Mouse (Mus musculus): ENCODE measurements at regions not wholly inside any gene's neighbourhood (a gene's known extent, or its start where the extent isn't known, plus 50 kb on each side); places are given as distances from the start of the nearest gene placed in this dataset.

DNA sequence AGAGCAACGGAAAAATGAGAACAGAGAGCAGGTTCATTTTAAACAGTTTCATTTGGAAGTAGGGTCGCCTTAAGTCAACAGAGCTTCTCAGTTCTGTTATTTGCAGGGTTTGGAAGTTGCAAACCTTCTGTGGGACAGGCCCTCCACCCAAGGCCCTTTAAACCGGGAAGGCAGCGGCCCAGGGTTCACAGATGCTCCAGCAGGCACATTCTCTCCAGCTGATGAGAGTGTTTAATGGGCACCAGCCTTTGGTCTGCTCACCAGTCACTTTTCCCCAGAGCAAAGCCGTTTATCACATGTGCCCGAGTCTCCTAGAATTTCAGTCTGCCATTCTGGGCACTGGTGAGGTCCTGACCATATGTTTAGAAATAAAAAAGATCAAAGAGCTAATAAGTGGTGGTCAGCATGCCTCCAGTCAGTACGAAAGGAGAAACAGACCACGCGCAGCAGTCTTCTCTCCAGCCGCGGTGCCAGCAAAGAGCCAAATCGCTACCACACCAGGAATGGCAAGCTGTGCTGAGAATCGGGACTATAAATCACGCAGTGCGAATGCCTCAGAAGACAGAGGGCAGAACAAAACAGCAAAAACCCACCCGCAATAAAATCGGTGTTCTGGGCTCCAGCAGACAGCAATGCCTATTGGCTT, 173.5 kb downstream of the Papss1 start:
- 38% methylated on average over 17 of the region's 17 CpGs for WGBS
- Histone ChIP-seq H3K4me3 (ENCODE audit: insufficient read depth, low read depth, low read length) (no peak overlapping the region), H3K27ac (ENCODE audit: insufficient read depth, low read depth, low read length) (no peak overlapping the region), H3K36me3 (ENCODE audit: control insufficient read depth, insufficient read depth, low read length) (no peaks in the 10 kb centered on the region), H3K27me3 (replicated peaks; ENCODE audit: control insufficient read depth, insufficient read depth, low read length) (no peaks in the 10 kb centered on the region), H3K4me1 (ENCODE audit: control insufficient read depth, insufficient read depth, low read length) (no peaks in the 10 kb centered on the region)
- no peak for DNase-seq
- TF ChIP-seq CTCF (conservative IDR thresholded peaks at IDR 0.05; ENCODE audit: insufficient read depth, insufficient read length, low read depth, low read length) (no peak), POLR2A (IDR thresholded peaks at IDR 0.05; ENCODE audit: low read depth, low read length) (no peak)

DNA sequence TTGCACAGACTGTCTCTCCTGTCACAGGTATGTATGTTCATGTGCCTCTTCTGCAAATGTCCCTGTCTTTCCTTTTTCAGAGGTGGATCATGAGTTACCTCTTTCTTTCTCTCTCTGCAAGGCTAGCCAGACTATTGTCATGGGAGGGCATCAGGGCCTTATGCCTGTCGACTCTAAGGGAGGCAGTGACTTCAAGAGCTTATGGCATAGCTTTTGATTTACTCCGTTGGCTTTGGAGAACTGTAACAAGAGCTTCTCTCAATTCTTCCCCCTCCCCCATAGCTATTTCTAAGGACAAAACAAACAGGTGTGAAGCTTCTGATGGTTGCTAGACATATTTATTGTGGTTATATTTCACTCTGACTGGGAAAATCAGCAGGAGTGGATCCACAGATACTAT, 191.0 kb downstream of the Papss1 start:
- Histone ChIP-seq H3K27me3 (replicated peaks; ENCODE audit: control insufficient read depth, insufficient read depth, low read length) (no peaks in the 10 kb centered on the region), H3K36me3 (ENCODE audit: control insufficient read depth, insufficient read depth, low read length) (no peaks in the 10 kb centered on the region), H3K4me1 (ENCODE audit: control insufficient read depth, insufficient read depth, low read length) (no peaks in the 10 kb centered on the region), H3K27ac (ENCODE audit: insufficient read depth, low read depth, low read length) (no peak overlapping the region), H3K4me3 (ENCODE audit: insufficient read depth, low read depth, low read length) (no peak overlapping the region)
- DNase-seq, result no peak
- 26% methylated on average over 2 of the region's 2 CpGs for WGBS
- no peak for TF ChIP-seq POLR2A (IDR thresholded peaks at IDR 0.05; ENCODE audit: low read depth, low read length)
- no peak for TF ChIP-seq CTCF (conservative IDR thresholded peaks at IDR 0.05; ENCODE audit: insufficient read depth, insufficient read length, low read depth, low read length)

DNA sequence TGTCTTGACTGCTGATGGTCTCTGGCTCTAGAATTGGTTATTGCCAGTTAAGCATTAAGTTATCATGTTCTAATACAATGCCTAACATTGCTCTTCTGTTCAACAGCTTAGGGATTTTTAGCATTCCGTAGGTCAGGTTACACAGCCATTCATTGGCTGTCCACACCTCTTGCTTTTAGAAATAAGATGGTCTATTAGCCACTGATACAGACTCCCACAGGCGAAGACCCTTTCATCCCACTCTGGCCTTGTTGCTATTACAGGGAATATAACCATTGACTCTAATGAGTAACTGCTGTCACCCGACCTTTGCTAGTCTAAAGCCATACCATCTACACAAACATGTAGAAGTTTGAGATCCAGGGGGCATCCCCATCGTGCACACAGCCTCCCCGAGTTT, 191.6 kb downstream of the Papss1 start:
- no peak for DNase-seq
- TF ChIP-seq CTCF (conservative IDR thresholded peaks at IDR 0.05; ENCODE audit: insufficient read depth, insufficient read length, low read depth, low read length) (no peak), POLR2A (IDR thresholded peaks at IDR 0.05; ENCODE audit: low read depth, low read length) (no peak)
- Histone ChIP-seq H3K27me3 (replicated peaks; ENCODE audit: control insufficient read depth, insufficient read depth, low read length) (no peaks in the 10 kb centered on the region), H3K4me1 (ENCODE audit: control insufficient read depth, insufficient read depth, low read length) (no peaks in the 10 kb centered on the region), H3K27ac (ENCODE audit: insufficient read depth, low read depth, low read length) (no peak overlapping the region), H3K4me3 (ENCODE audit: insufficient read depth, low read depth, low read length) (no peak overlapping the region), H3K36me3 (ENCODE audit: control insufficient read depth, insufficient read depth, low read length) (no peaks in the 10 kb centered on the region)
- 42% methylated on average over 5 of the region's 5 CpGs for WGBS

DNA sequence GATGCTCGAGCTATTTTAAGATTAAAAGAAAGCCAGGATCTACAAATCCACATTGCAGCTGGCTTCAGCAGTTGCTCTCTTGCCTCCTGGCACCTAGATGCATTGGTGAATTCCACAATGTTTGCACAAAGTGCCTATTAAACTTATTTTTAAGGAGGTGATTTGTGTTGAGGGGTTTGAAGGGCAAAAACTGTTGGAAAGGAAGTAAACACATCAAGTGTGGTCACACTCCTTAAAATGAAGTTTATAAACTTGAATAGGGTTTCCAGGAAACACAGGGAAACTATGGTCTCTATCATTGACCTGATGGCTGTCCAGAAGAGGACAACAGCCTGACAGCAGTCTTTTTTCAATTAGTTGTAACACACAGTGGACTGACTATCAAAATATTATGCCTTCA, 205.4 kb downstream of the Papss1 start:
- WGBS, result 58% methylated on average over 1 of the region's 1 CpGs
- H3K27ac ChIP-seq (ENCODE audit: insufficient read depth, low read depth, low read length), result no peak overlapping the region
- no peaks in the 10 kb centered on the region for H3K4me1 ChIP-seq (ENCODE audit: control insufficient read depth, insufficient read depth, low read length)
- no peaks in the 10 kb centered on the region for H3K36me3 ChIP-seq (ENCODE audit: control insufficient read depth, insufficient read depth, low read length)
- DNase-seq, result peak; percentile 54
- no peak overlapping the region for H3K4me3 ChIP-seq (ENCODE audit: insufficient read depth, low read depth, low read length)
- no peak for TF ChIP-seq CTCF (conservative IDR thresholded peaks at IDR 0.05; ENCODE audit: insufficient read depth, insufficient read length, low read depth, low read length)
- TF ChIP-seq POLR2A (IDR thresholded peaks at IDR 0.05; ENCODE audit: low read depth, low read length), result no peak
- no peaks in the 10 kb centered on the region for H3K27me3 ChIP-seq (replicated peaks; ENCODE audit: control insufficient read depth, insufficient read depth, low read length)

DNA sequence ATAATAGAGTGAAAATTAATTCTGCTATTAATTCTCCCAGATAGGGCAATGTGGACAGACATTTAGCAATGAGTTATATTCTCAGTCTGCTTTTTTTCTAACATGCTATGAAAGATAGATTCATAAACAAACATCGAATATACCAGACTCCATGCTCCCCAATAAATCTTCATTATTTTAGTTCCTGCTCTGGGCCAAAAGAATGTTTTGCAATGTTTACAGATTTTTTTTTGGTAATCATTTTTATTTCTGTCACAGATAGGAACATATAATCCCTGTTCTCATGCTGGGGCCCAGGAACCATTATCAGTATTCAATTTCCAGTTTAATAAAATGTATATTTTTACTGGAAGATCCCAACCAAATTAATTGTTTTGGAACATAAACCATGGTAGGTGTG, 205.9 kb downstream of the Papss1 start:
- Histone ChIP-seq H3K4me3 (ENCODE audit: insufficient read depth, low read depth, low read length) (no peak overlapping the region), H3K4me1 (ENCODE audit: control insufficient read depth, insufficient read depth, low read length) (no peaks in the 10 kb centered on the region), H3K27ac (ENCODE audit: insufficient read depth, low read depth, low read length) (no peak overlapping the region), H3K27me3 (replicated peaks; ENCODE audit: control insufficient read depth, insufficient read depth, low read length) (no peaks in the 10 kb centered on the region), H3K36me3 (ENCODE audit: control insufficient read depth, insufficient read depth, low read length) (no peaks in the 10 kb centered on the region)
- 77% methylated on average over 1 of the region's 1 CpGs for WGBS
- DNase-seq, result peak; percentile 28
- no peak for TF ChIP-seq POLR2A (IDR thresholded peaks at IDR 0.05; ENCODE audit: low read depth, low read length)

DNA sequence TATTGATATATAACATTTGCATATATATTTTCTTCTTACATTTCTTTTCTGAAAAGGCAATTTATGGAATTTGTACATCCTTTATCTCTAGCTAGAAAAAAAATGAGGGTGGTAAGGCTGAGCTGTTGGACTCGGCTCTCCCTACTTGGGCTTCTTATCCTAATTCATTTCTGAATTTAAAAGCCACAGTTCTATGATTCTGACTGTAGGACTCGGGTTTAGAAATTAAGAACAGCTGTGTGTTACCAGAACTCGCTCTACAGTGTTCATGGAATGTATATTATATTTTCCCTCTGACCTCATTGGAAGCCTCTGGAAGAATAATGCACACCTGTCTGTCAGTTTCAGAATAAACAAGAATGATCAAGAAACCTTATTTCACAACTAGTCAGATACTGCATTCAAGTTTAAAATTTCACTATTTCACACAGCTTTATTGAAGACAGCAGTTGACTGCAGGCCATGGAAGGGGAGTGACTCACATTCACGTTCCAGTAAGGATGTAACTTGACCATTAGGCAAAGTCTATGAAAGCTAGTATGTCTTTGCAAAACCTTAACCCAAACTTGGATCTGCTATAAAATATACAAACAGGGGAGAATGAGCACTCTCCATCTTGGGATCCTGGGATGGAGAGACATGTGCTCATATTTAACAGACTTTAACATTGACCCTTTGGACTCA, 207.4 kb downstream of the Papss1 start:
- DNase-seq, result no peak
- 73% methylated on average over 4 of the region's 4 CpGs for WGBS
- Histone ChIP-seq H3K36me3 (ENCODE audit: control insufficient read depth, insufficient read depth, low read length) (no peaks in the 10 kb centered on the region), H3K27ac (ENCODE audit: insufficient read depth, low read depth, low read length) (no peak overlapping the region), H3K4me3 (ENCODE audit: insufficient read depth, low read depth, low read length) (no peak overlapping the region), H3K4me1 (ENCODE audit: control insufficient read depth, insufficient read depth, low read length) (no peaks in the 10 kb centered on the region), H3K27me3 (replicated peaks; ENCODE audit: control insufficient read depth, insufficient read depth, low read length) (no peaks in the 10 kb centered on the region)
- no peak for TF ChIP-seq POLR2A (IDR thresholded peaks at IDR 0.05; ENCODE audit: low read depth, low read length)
- no peak for TF ChIP-seq CTCF (conservative IDR thresholded peaks at IDR 0.05; ENCODE audit: insufficient read depth, insufficient read length, low read depth, low read length)

DNA sequence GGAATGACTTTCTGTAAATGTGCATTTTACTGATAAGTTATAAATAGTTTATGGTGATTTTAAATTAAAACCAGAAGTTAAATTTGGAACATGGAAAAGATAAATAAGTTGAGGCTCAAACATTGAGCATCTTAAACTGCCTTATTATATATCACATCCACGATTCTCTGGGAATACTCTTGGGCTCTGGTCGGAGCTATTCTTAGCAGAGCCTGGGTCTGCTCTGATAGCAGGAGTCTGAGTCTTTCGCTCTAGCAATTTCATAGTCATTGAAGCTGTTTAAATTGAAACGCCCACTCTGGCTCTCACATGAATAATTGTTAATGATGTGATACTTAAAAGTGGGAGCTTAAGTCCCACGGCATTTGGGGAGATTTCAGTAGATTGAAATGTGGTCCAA, 208.0 kb downstream of the Papss1 start:
- 71% methylated on average over 5 of the region's 5 CpGs for WGBS
- Histone ChIP-seq H3K36me3 (ENCODE audit: control insufficient read depth, insufficient read depth, low read length) (no peaks in the 10 kb centered on the region), H3K27ac (ENCODE audit: insufficient read depth, low read depth, low read length) (no peak overlapping the region), H3K4me3 (ENCODE audit: insufficient read depth, low read depth, low read length) (no peak overlapping the region), H3K4me1 (ENCODE audit: control insufficient read depth, insufficient read depth, low read length) (no peaks in the 10 kb centered on the region), H3K27me3 (replicated peaks; ENCODE audit: control insufficient read depth, insufficient read depth, low read length) (no peaks in the 10 kb centered on the region)
- no peak for DNase-seq
- TF ChIP-seq CTCF (conservative IDR thresholded peaks at IDR 0.05; ENCODE audit: insufficient read depth, insufficient read length, low read depth, low read length) (no peak), POLR2A (IDR thresholded peaks at IDR 0.05; ENCODE audit: low read depth, low read length) (no peak)

Data from kidney, adult 2 months (tissue).